8 mouse cellular contexts compared by ENCODE assay signal in genomic region chr4:141735206-141735560, GRCm38 (mm10). TPM values are rescaled to one million over a fixed set of nuclear protein-coding genes. Genes with fewer than 3 reads are reported as not detected.
DNase-seq lines count a peak whose midpoint lies in the region; ATAC-seq and TF ChIP-seq lines count a peak whose summit lies in the region.

No protein-coding gene starts in this region.

- peaks cover 2% of the 10 kb centered on the region for H3K27me3 ChIP-seq in erythroblast, embryonic 14.5 days (ENCODE audit: control insufficient read depth)
- H3K27me3 ChIP-seq in neural tube, embryonic 11.5 days (ENCODE audit: control insufficient read depth, insufficient read depth, low read length), result no peaks in the 10 kb centered on the region
- no peaks in the 10 kb centered on the region for H3K27me3 ChIP-seq in limb, embryonic 14.5 days (ENCODE audit: control insufficient read depth, insufficient read depth, low read length)
- no peaks in the 10 kb centered on the region for H3K27me3 ChIP-seq in stomach, embryonic 16.5 days (ENCODE audit: control insufficient read depth, insufficient read depth, low read length)

- no peak overlapping the region for H3K27ac ChIP-seq in neural tube, embryonic 11.5 days (ENCODE audit: low read depth, low read length)
- no peak overlapping the region for H3K27ac ChIP-seq in limb, embryonic 14.5 days (replicated peaks; ENCODE audit: low read depth, low read length)
- H3K27ac ChIP-seq in stomach, embryonic 16.5 days (ENCODE audit: low read length), result peak overlapping the region; percentile 89

- no peaks in the 10 kb centered on the region for H3K36me3 ChIP-seq in erythroblast, embryonic 14.5 days (ENCODE audit: control insufficient read depth)
- no peaks in the 10 kb centered on the region for H3K36me3 ChIP-seq in neural tube, embryonic 11.5 days (ENCODE audit: control insufficient read depth, insufficient read depth, low read length)
- H3K36me3 ChIP-seq in limb, embryonic 14.5 days (ENCODE audit: control insufficient read depth, insufficient read depth, low read length), result no peaks in the 10 kb centered on the region
- H3K36me3 ChIP-seq in stomach, embryonic 16.5 days (ENCODE audit: control insufficient read depth, insufficient read depth, low read length), result no peaks in the 10 kb centered on the region

- DNase-seq in neural tube, embryonic 11.5 days (ENCODE audit: low spot score), result no peak
- no peak for DNase-seq in neural tube, embryonic 10.5 days (ENCODE audit: extremely low spot score, low spot score)
- no peak for DNase-seq in limb, embryonic 14.5 days (ENCODE audit: low spot score)
- no peak for DNase-seq in right cerebral cortex, postnatal 10 days (ENCODE audit: low spot score in 2 of 2)
- no peak for DNase-seq in right cerebral cortex, postnatal 36 days (ENCODE audit: low spot score in 2 of 2)

- ATAC-seq in erythroblast, adult 5-6 weeks (replicated peaks; ENCODE audit: low FRiP score, poor library complexity, severe bottlenecking), result no peak
- no peak for ATAC-seq in neural tube, embryonic 11.5 days (ENCODE audit: insufficient read depth, low FRiP score, low TSS enrichment)
- ATAC-seq in limb, embryonic 14.5 days (ENCODE audit: low FRiP score, low read depth), result no peak
- no peak for ATAC-seq in stomach, embryonic 16.5 days (ENCODE audit: insufficient read depth, low FRiP score)

- peak overlapping the region; percentile 49; the same call in 1 of the 2 replicates for H3K9ac ChIP-seq in neural tube, embryonic 11.5 days (ENCODE audit: low read length)
- H3K9ac ChIP-seq in limb, embryonic 14.5 days (ENCODE audit: low read depth, low read length, severe bottlenecking), result 0 out of 2 replicates have a peak overlapping the region, but pooled peaks have one; percentile 25
- H3K9ac ChIP-seq in stomach, embryonic 16.5 days (ENCODE audit: low read length), result peak overlapping the region; percentile 43; the same call in 1 of the 2 replicates

- no peaks in the 10 kb centered on the region for H3K9me3 ChIP-seq in erythroblast, embryonic 14.5 days (ENCODE audit: control insufficient read depth, low read length)
- H3K9me3 ChIP-seq in neural tube, embryonic 11.5 days (ENCODE audit: control insufficient read depth, low read length), result no peaks in the 10 kb centered on the region
- H3K9me3 ChIP-seq in limb, embryonic 14.5 days (ENCODE audit: control insufficient read depth, low read length), result no peaks in the 10 kb centered on the region
- no peaks in the 10 kb centered on the region for H3K9me3 ChIP-seq in stomach, embryonic 16.5 days (replicated peaks; ENCODE audit: control insufficient read depth, low read length)

- peak overlapping the region; percentile 59 for H3K4me3 ChIP-seq in erythroblast, embryonic 14.5 days (replicated peaks)
- peak overlapping the region; percentile 31 for H3K4me3 ChIP-seq in neural tube, embryonic 11.5 days (ENCODE audit: low read depth, low read length)
- peak overlapping the region; percentile 36 for H3K4me3 ChIP-seq in limb, embryonic 14.5 days (replicated peaks; ENCODE audit: low read length)
- H3K4me3 ChIP-seq in stomach, embryonic 16.5 days (replicated peaks; ENCODE audit: low read length), result peak overlapping the region; percentile 42

- H3K4me1 ChIP-seq in erythroblast, embryonic 14.5 days (ENCODE audit: control insufficient read depth), result peaks cover 26% of the 10 kb centered on the region
- no peaks in the 10 kb centered on the region for H3K4me1 ChIP-seq in neural tube, embryonic 11.5 days (ENCODE audit: control insufficient read depth, insufficient read depth, low read length)
- no peaks in the 10 kb centered on the region; the same call in 1 of the 2 replicates for H3K4me1 ChIP-seq in limb, embryonic 14.5 days (ENCODE audit: control insufficient read depth, insufficient read depth, low read length)
- H3K4me1 ChIP-seq in stomach, embryonic 16.5 days (ENCODE audit: control insufficient read depth, insufficient read depth, low read length), result no peaks in the 10 kb centered on the region; the same call in 1 of the 2 replicates

- peak overlapping the region; percentile 57 for H3K4me2 ChIP-seq in neural tube, embryonic 11.5 days (ENCODE audit: low read depth)
- H3K4me2 ChIP-seq in limb, embryonic 14.5 days (replicated peaks; ENCODE audit: low read depth, low read length, severe bottlenecking), result peak overlapping the region; percentile 61
- H3K4me2 ChIP-seq in stomach, embryonic 16.5 days (ENCODE audit: low read depth, low read length), result peak overlapping the region; percentile 61

- 25% methylated on average over 9 of the region's 9 CpGs for WGBS in neural tube, embryonic 11.5 days
- 23% methylated on average over 9 of the region's 9 CpGs for WGBS in limb, embryonic 14.5 days
- 23% methylated on average over 9 of the region's 9 CpGs for WGBS in stomach, embryonic 16.5 days

- 0 out of 2 replicates have a peak, but pooled peaks have one; percentile 2 for TF ChIP-seq POLR2A in limb, embryonic 14.5 days (IDR thresholded peaks at IDR 0.05; ENCODE audit: borderline replicate concordance, extremely low read depth, insufficient read depth, insufficient read length)

RNA-seq across cellular contexts. Expression of gene Agmat, which starts 11.3 kb away (rescaled TPM):
- polyA plus RNA-seq in erythroblast, embryonic 14.5 days (2012), result 0.11 and 0.19 TPM in 2 replicates
- 1.5 and 2.3 TPM in 2 replicates for total RNA-seq in erythroblast, adult 5-6 weeks (2015; ENCODE audit: low replicate concordance)
- total RNA-seq in erythroblast, adult 5-6 weeks (2017; ENCODE audit: low replicate concordance), result not detected in 2 replicates
- 0.18 TPM in 1 of 2 replicates, not detected in the other for polyA plus RNA-seq in neural tube, embryonic 11.5 days (2014; fragmentation: Nextera tagmentation; extraction: Ambion mirVana)
- polyA plus RNA-seq in limb, embryonic 14.5 days (2012; rRNA removed), result 0.21 TPM in 1 of 2 replicates, not detected in the other
- not detected in 2 replicates for polyA plus RNA-seq in limb, embryonic 14.5 days (2014; fragmentation: Nextera tagmentation; extraction: Ambion mirVana)
- polyA plus RNA-seq in stomach, embryonic 16.5 days (2015; fragmentation: Nextera tagmentation; extraction: Ambion mirVana), result 5.8 and 8.0 TPM in 2 replicates

RNA-seq across cellular contexts. Expression of gene Ddi2, which starts 12.0 kb away (rescaled TPM):
- polyA plus RNA-seq in erythroblast, embryonic 14.5 days (2012), result 0.58 and 0.85 TPM in 2 replicates
- total RNA-seq in erythroblast, adult 5-6 weeks (2015; ENCODE audit: low replicate concordance), result 10.0 and 14.8 TPM in 2 replicates
- 17.7 and 18.5 TPM in 2 replicates for total RNA-seq in erythroblast, adult 5-6 weeks (2017; ENCODE audit: low replicate concordance)
- polyA plus RNA-seq in neural tube, embryonic 11.5 days (2014; fragmentation: Nextera tagmentation; extraction: Ambion mirVana), result 23.0 and 25.7 TPM in 2 replicates
- polyA plus RNA-seq in limb, embryonic 14.5 days (2012; rRNA removed), result 21.9 and 22.1 TPM in 2 replicates
- polyA plus RNA-seq in limb, embryonic 14.5 days (2014; fragmentation: Nextera tagmentation; extraction: Ambion mirVana), result 18.5 and 20.0 TPM in 2 replicates
- polyA plus RNA-seq in stomach, embryonic 16.5 days (2015; fragmentation: Nextera tagmentation; extraction: Ambion mirVana), result 18.8 and 19.7 TPM in 2 replicates

RNA-seq across cellular contexts. Expression of gene Rsc1a1, which starts 49.8 kb away (rescaled TPM):
- 0.11 TPM in 1 of 2 replicates, not detected in the other for polyA plus RNA-seq in erythroblast, embryonic 14.5 days (2012)
- total RNA-seq in erythroblast, adult 5-6 weeks (2015; ENCODE audit: low replicate concordance), result 2.9 TPM in 1 of 2 replicates, not detected in the other
- 0.84 and 4.3 TPM in 2 replicates for total RNA-seq in erythroblast, adult 5-6 weeks (2017; ENCODE audit: low replicate concordance)
- not detected in 2 replicates for polyA plus RNA-seq in neural tube, embryonic 11.5 days (2014; fragmentation: Nextera tagmentation; extraction: Ambion mirVana)
- 9.0 and 11.5 TPM in 2 replicates for polyA plus RNA-seq in limb, embryonic 14.5 days (2012; rRNA removed)
- polyA plus RNA-seq in limb, embryonic 14.5 days (2014; fragmentation: Nextera tagmentation; extraction: Ambion mirVana), result 1.5 and 1.7 TPM in 2 replicates
- not detected in 2 replicates for polyA plus RNA-seq in stomach, embryonic 16.5 days (2015; fragmentation: Nextera tagmentation; extraction: Ambion mirVana)

RNA-seq across cellular contexts. Expression of gene Dnajc16, which starts 55.5 kb away (rescaled TPM):
- polyA plus RNA-seq in erythroblast, embryonic 14.5 days (2012), result 0.14 and 0.15 TPM in 2 replicates
- 0.38 and 5.0 TPM in 2 replicates for total RNA-seq in erythroblast, adult 5-6 weeks (2015; ENCODE audit: low replicate concordance)
- total RNA-seq in erythroblast, adult 5-6 weeks (2017; ENCODE audit: low replicate concordance), result 3.2 and 7.8 TPM in 2 replicates
- 5.4 and 5.8 TPM in 2 replicates for polyA plus RNA-seq in neural tube, embryonic 11.5 days (2014; fragmentation: Nextera tagmentation; extraction: Ambion mirVana)
- polyA plus RNA-seq in limb, embryonic 14.5 days (2012; rRNA removed), result 11.9 and 12.4 TPM in 2 replicates
- 2.8 and 3.2 TPM in 2 replicates for polyA plus RNA-seq in limb, embryonic 14.5 days (2014; fragmentation: Nextera tagmentation; extraction: Ambion mirVana)
- polyA plus RNA-seq in stomach, embryonic 16.5 days (2015; fragmentation: Nextera tagmentation; extraction: Ambion mirVana), result 4.5 and 4.7 TPM in 2 replicates

RNA-seq across cellular contexts. Expression of gene Casp9, which starts 58.2 kb away (rescaled TPM):
- polyA plus RNA-seq in erythroblast, embryonic 14.5 days (2012), result 1.2 and 2.3 TPM in 2 replicates
- total RNA-seq in erythroblast, adult 5-6 weeks (2015; ENCODE audit: low replicate concordance), result 4.4 and 10.0 TPM in 2 replicates
- total RNA-seq in erythroblast, adult 5-6 weeks (2017; ENCODE audit: low replicate concordance), result 4.2 and 4.3 TPM in 2 replicates
- 19.3 and 21.7 TPM in 2 replicates for polyA plus RNA-seq in neural tube, embryonic 11.5 days (2014; fragmentation: Nextera tagmentation; extraction: Ambion mirVana)
- polyA plus RNA-seq in limb, embryonic 14.5 days (2012; rRNA removed), result 20.4 and 24.8 TPM in 2 replicates
- polyA plus RNA-seq in limb, embryonic 14.5 days (2014; fragmentation: Nextera tagmentation; extraction: Ambion mirVana), result 11.2 and 13.8 TPM in 2 replicates
- 23.7 and 25.8 TPM in 2 replicates for polyA plus RNA-seq in stomach, embryonic 16.5 days (2015; fragmentation: Nextera tagmentation; extraction: Ambion mirVana)

Comparison
In these comparisons a context has a peak if more than half of its experiments do, and no peak if none do; other contexts are left out.
1. RNA of gene Ddi2, which starts 12.0 kb away (polyA plus RNA-seq): 23.0 to 25.7 TPM in neural tube, embryonic 11.5 days, 18.5 to 22.1 TPM in limb, embryonic 14.5 days and 18.8 to 19.7 TPM in stomach, embryonic 16.5 days; 0.58 to 0.85 TPM in erythroblast, embryonic 14.5 days; every median in the first group is over 10 times any median in the second.
2. Peak in every context shown above with its lines, with median percentiles within 50 percentile points of each other: H3K4me3 ChIP-seq, H3K4me2 ChIP-seq and H3K9ac ChIP-seq.